Mouse (Mus musculus) G1E (cell line): ENCODE measurements at regions not wholly inside any gene's neighbourhood (a gene's known extent, or its start where the extent isn't known, plus 50 kb on each side); places are given as distances from the start of the nearest gene placed in this dataset.

Experiments used
- CTCF ChIP-seq: IDR thresholded peaks from 2 replicates; pipeline ENCODE4 v1.5.1; 2012; ENCODE audit warnings: low read depth, low read length, inconsistent platforms, mixed read lengths
- GATA1 ChIP-seq: IDR thresholded peaks from 2 replicates; pipeline ENCODE4 v1.6.1; 2012; ENCODE audit warnings: borderline replicate concordance, low read length, inconsistent platforms, mixed read lengths
- GATA2 ChIP-seq: IDR thresholded peaks from 2 replicates; pipeline ENCODE4 v1.6.1; 2012; ENCODE audit warnings: low read depth, low read length, inconsistent platforms, borderline replicate concordance
- POLR2AphosphoS5 ChIP-seq: IDR thresholded peaks from 2 replicates; pipeline ENCODE4 v1.6.1; 2012; ENCODE audit warnings: low read depth, low read length, inconsistent platforms; ENCODE audit not compliant: insufficient replicate concordance

- TF ChIP-seq GATA1: no peak
- TF ChIP-seq CTCF: no peak
- TF ChIP-seq POLR2AphosphoS5: no peak
- no peak for TF ChIP-seq GATA2
These were observed 102.7 kb upstream of the Mrps22 start for GRCm38 (mm10) chr9:98704131-98704530.
